Mouse (Mus musculus): ENCODE results near the gene Ccdc183.

GRCm38 (mm10) chr2:25628738-25629137, 11.3 kb upstream of the Ccdc183 start:
- no peak for TF ChIP-seq CTCF (IDR thresholded peaks at IDR 0.05; ENCODE audit: extremely low read depth, insufficient read depth, low read length)
- TF ChIP-seq POLR2A (IDR thresholded peaks at IDR 0.05; ENCODE audit: extremely low read depth, insufficient read depth, low read length) = no peak
